Mouse (Mus musculus): ENCODE data around the gene Spata32. TPM values are rescaled to one million over a fixed set of nuclear protein-coding genes. Genes with fewer than 3 reads are reported as not detected.

Gene Spata32
- polyA plus RNA-seq, 1 experiment = not detected

DNA sequence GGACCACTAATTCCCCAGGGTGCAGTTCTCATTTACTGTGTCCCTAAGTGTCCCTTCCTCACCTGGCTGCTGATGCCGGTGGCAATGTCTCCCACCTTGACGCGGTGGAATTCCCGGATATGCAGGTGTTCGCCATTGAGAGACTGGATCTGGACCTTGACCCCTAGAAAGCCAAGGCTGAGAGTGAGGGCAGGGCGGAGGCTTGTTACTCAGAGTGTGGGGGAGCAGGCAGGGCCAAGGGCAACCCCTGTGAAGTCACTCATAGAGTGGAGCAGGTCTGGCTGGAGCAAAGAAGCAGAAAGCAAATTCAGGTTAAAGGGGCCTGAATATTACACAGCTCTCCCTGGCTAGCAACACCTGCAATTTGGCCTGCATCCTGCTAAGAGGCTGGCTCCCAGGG is 3.2 kb upstream of the Spata32 start:
- Histone ChIP-seq H3K9ac (ENCODE audit: low read depth, poor library complexity, severe bottlenecking) (no peak overlapping the region), H3K4me3 (ENCODE audit: low read depth, low read length) (no peak overlapping the region), H3K27ac (ENCODE audit: insufficient read depth, low read length) (no peak overlapping the region), H3K36me3 (ENCODE audit: control insufficient read depth, insufficient read depth, low read length, poor library complexity, severe bottlenecking) (no peaks in the 10 kb centered on the region), H3K4me1 (ENCODE audit: control insufficient read depth, insufficient read depth, low read length) (no peaks in the 10 kb centered on the region), H3K9me3 (replicated peaks; ENCODE audit: control insufficient read depth, insufficient read depth, low read length, poor library complexity, severe bottlenecking) (no peaks in the 10 kb centered on the region), H3K27me3 (ENCODE audit: control insufficient read depth, insufficient read depth, low read length, poor library complexity, severe bottlenecking) (no peaks in the 10 kb centered on the region; the same call in 1 of the 2 replicates)
- TF ChIP-seq EP300 (IDR thresholded peaks at IDR 0.05; ENCODE audit: insufficient read depth, low read depth, low read length) (no peak), POLR2A (IDR thresholded peaks at IDR 0.05; ENCODE audit: insufficient read depth, low read length) (no peak), CTCF (IDR thresholded peaks at IDR 0.05; ENCODE audit: low read depth, low read length) (no peak)

DNA sequence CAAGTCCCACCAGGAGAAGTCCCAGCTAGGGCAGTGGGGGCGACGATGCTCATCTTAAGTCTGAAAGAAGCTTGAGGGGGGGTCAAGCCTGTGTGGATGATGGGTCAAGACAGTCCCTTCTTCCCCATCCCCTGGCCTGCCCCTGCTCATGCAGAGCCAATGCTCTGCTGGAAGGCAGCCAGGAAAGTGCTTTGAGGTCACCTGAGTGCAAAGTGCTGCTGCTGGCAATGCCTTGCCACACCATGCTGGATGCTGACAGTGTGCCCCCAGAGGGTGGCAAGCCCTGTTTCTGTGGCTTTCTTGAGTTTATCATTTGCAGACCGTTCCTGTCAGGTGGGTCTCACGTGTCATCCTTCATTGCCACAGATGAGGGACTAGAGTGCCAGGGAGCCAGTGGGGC is 1.8 kb upstream of the Spata32 start:
- Histone ChIP-seq H3K27me3 (ENCODE audit: control insufficient read depth, insufficient read depth, low read length, poor library complexity, severe bottlenecking) (no peaks in the 10 kb centered on the region; the same call in 1 of the 2 replicates), H3K4me3 (ENCODE audit: low read depth, low read length) (no peak overlapping the region), H3K4me1 (ENCODE audit: control insufficient read depth, insufficient read depth, low read length) (no peaks in the 10 kb centered on the region), H3K9me3 (replicated peaks; ENCODE audit: control insufficient read depth, insufficient read depth, low read length, poor library complexity, severe bottlenecking) (no peaks in the 10 kb centered on the region), H3K9ac (ENCODE audit: low read depth, poor library complexity, severe bottlenecking) (no peak overlapping the region), H3K27ac (ENCODE audit: insufficient read depth, low read length) (no peak overlapping the region), H3K36me3 (ENCODE audit: control insufficient read depth, insufficient read depth, low read length, poor library complexity, severe bottlenecking) (no peaks in the 10 kb centered on the region)
- no peak for TF ChIP-seq EP300 (IDR thresholded peaks at IDR 0.05; ENCODE audit: insufficient read depth, low read depth, low read length)
- TF ChIP-seq POLR2A (IDR thresholded peaks at IDR 0.05; ENCODE audit: insufficient read depth, low read length) = no peak
- no peak for TF ChIP-seq CTCF (IDR thresholded peaks at IDR 0.05; ENCODE audit: low read depth, low read length)

DNA sequence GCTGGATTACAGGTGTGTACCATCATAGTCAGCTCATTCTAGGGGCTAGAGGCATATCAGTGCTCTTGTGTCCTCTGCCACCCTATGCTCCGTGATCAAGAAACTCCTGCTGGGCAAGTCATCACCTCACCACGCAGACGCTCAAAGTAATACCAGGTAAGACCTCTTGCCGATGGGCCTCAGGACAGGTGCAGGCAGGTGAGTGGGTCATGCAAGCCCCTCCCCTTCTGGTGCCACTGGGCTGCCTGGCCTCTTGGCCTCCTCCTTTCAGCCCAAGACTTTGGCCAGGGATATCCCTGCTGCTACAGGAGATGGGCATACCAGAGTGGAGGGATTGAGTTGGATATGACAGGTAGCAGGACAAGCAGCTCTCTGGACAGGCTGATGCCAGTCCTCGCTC is 1.0 kb upstream of the Spata32 start:
- no peaks in the 10 kb centered on the region for H3K36me3 ChIP-seq (ENCODE audit: control insufficient read depth, insufficient read depth, low read length, poor library complexity, severe bottlenecking)
- no peaks in the 10 kb centered on the region; the same call in 1 of the 2 replicates for H3K27me3 ChIP-seq (ENCODE audit: control insufficient read depth, insufficient read depth, low read length, poor library complexity, severe bottlenecking)
- no peaks in the 10 kb centered on the region for H3K4me1 ChIP-seq (ENCODE audit: control insufficient read depth, insufficient read depth, low read length)
- TF ChIP-seq CTCF (IDR thresholded peaks at IDR 0.05; ENCODE audit: low read depth, low read length) (no peak), EP300 (IDR thresholded peaks at IDR 0.05; ENCODE audit: insufficient read depth, low read depth, low read length) (no peak)
- no peak overlapping the region for H3K27ac ChIP-seq (ENCODE audit: insufficient read depth, low read length)
- H3K4me3 ChIP-seq (ENCODE audit: low read depth, low read length) = no peak overlapping the region
- no peaks in the 10 kb centered on the region for H3K9me3 ChIP-seq (replicated peaks; ENCODE audit: control insufficient read depth, insufficient read depth, low read length, poor library complexity, severe bottlenecking)
- no peak overlapping the region for H3K9ac ChIP-seq (ENCODE audit: low read depth, poor library complexity, severe bottlenecking)

DNA sequence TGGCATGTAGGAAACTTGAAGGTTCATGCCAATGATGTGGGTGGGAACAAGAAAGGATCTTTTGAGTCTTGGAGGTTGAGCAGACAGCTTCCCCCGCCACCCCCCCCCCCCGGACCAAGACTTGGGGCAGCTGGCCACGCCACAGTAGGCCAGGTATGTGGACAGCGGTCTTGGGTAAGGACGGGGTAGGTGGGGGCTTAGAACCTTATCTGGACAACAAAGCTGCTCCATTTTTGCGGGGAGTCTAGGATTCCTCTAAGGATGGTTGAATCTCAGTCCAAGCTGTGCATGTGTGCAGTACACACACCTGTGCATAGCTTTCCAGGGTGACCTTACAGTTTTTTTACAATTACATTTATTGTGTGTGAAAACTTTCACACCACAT is 277 bp upstream of the Spata32 start:
- Histone ChIP-seq H3K36me3 (ENCODE audit: control insufficient read depth, insufficient read depth, low read length, poor library complexity, severe bottlenecking) (no peaks in the 10 kb centered on the region), H3K9me3 (replicated peaks; ENCODE audit: control insufficient read depth, insufficient read depth, low read length, poor library complexity, severe bottlenecking) (no peaks in the 10 kb centered on the region; the same call in 1 of the 2 replicates), H3K27me3 (ENCODE audit: control insufficient read depth, insufficient read depth, low read length, poor library complexity, severe bottlenecking) (no peaks in the 10 kb centered on the region; the same call in 1 of the 2 replicates), H3K4me1 (ENCODE audit: control insufficient read depth, insufficient read depth, low read length) (no peaks in the 10 kb centered on the region), H3K27ac (ENCODE audit: insufficient read depth, low read length) (no peak overlapping the region), H3K9ac (ENCODE audit: low read depth, poor library complexity, severe bottlenecking) (peak overlapping the region; percentile 17; the same call in 1 of the 2 replicates), H3K4me3 (ENCODE audit: low read depth, low read length) (peak overlapping the region; percentile 68; the same call in 1 of the 2 replicates)
- TF ChIP-seq POLR2A (IDR thresholded peaks at IDR 0.05; ENCODE audit: insufficient read depth, low read length) = no peak
- TF ChIP-seq CTCF (IDR thresholded peaks at IDR 0.05; ENCODE audit: low read depth, low read length) = no peak
- TF ChIP-seq EP300 (IDR thresholded peaks at IDR 0.05; ENCODE audit: insufficient read depth, low read depth, low read length) = no peak

DNA sequence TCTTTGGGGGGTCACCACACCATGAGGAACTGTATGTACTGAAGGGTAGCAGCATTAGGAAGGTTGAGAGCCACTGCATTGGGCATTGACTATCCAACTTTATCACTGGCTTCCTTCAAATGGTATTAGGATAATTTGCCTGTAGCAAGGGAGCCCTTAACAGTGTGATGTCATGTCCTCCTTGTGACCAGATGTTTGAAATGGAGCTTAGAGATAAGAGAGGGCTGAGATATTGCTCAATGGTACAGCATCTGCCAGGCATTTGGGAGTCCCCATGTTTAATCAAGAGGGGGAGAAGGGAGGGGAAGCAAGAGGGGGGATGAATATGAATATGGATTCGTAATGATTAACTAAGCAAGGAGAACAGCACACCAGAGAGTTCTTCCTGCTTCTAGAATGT is 2.9 kb downstream of the Spata32 start:
- H3K27me3 ChIP-seq (ENCODE audit: control insufficient read depth, insufficient read depth, low read length, poor library complexity, severe bottlenecking) = no peaks in the 10 kb centered on the region; the same call in 1 of the 2 replicates
- H3K9ac ChIP-seq (ENCODE audit: low read depth, poor library complexity, severe bottlenecking) = no peak overlapping the region
- H3K27ac ChIP-seq (ENCODE audit: insufficient read depth, low read length) = no peak overlapping the region
- no peaks in the 10 kb centered on the region; the same call in 1 of the 2 replicates for H3K9me3 ChIP-seq (replicated peaks; ENCODE audit: control insufficient read depth, insufficient read depth, low read length, poor library complexity, severe bottlenecking)
- H3K36me3 ChIP-seq (ENCODE audit: control insufficient read depth, insufficient read depth, low read length, poor library complexity, severe bottlenecking) = no peaks in the 10 kb centered on the region
- TF ChIP-seq POLR2A (IDR thresholded peaks at IDR 0.05; ENCODE audit: insufficient read depth, low read length) = no peak
- no peak for TF ChIP-seq CTCF (IDR thresholded peaks at IDR 0.05; ENCODE audit: low read depth, low read length)
- no peak for TF ChIP-seq EP300 (IDR thresholded peaks at IDR 0.05; ENCODE audit: insufficient read depth, low read depth, low read length)
- no peaks in the 10 kb centered on the region for H3K4me1 ChIP-seq (ENCODE audit: control insufficient read depth, insufficient read depth, low read length)
- H3K4me3 ChIP-seq (ENCODE audit: low read depth, low read length) = no peak overlapping the region

DNA sequence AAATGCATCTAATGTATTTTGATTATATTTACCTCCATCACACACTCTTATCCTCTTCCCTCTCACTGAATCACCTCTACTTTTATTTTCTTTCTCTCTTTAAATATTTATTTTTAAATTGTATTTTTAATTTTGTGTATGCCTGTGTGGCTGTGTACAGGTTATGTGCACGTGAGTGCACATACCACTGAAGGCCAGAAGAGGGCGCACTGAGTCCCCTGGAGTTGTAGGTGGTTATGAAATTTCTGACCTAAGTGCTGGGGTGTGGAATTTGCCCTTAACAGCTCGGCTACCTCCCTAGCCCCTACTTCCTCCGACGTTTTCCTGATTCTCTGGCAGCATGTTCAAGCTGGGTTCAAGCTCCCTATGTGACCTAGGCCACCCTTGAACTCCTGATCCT is 4.5 kb downstream of the Spata32 start:
- Histone ChIP-seq H3K36me3 (ENCODE audit: control insufficient read depth, insufficient read depth, low read length, poor library complexity, severe bottlenecking) (no peaks in the 10 kb centered on the region), H3K27ac (ENCODE audit: insufficient read depth, low read length) (no peak overlapping the region), H3K4me3 (ENCODE audit: low read depth, low read length) (no peak overlapping the region), H3K4me1 (ENCODE audit: control insufficient read depth, insufficient read depth, low read length) (no peaks in the 10 kb centered on the region), H3K27me3 (ENCODE audit: control insufficient read depth, insufficient read depth, low read length, poor library complexity, severe bottlenecking) (no peaks in the 10 kb centered on the region; the same call in 1 of the 2 replicates), H3K9ac (ENCODE audit: low read depth, poor library complexity, severe bottlenecking) (no peak overlapping the region), H3K9me3 (replicated peaks; ENCODE audit: control insufficient read depth, insufficient read depth, low read length, poor library complexity, severe bottlenecking) (no peaks in the 10 kb centered on the region; the same call in 1 of the 2 replicates)
- TF ChIP-seq POLR2A (IDR thresholded peaks at IDR 0.05; ENCODE audit: insufficient read depth, low read length) (no peak), EP300 (IDR thresholded peaks at IDR 0.05; ENCODE audit: insufficient read depth, low read depth, low read length) (no peak), CTCF (IDR thresholded peaks at IDR 0.05; ENCODE audit: low read depth, low read length) (peak; percentile 37)
